Mouse (Mus musculus) urinary bladder, adult 2 months (tissue): Measurements from ENCODE around the gene Gamt. TPM values are rescaled to one million over a fixed set of nuclear protein-coding genes. Genes with fewer than 3 reads are reported as not detected.
"Not testable (repeated sequence)": the region's sequence is repeated elsewhere in the genome, so short reads cannot be mapped to it uniquely, and the experiment has no call there.

Source experiments
- DNase-seq: peaks from one replicate; pipeline ENCODE4 v3.0.0; 2022; ENCODE audit warnings: low spot score
- polyA plus RNA-seq: library from polyadenylated mRNA; depleted of rRNA; stranded (reverse); fragments of >200 nt; gene quantifications from 2 replicates; pipeline ENCODE4 v1.2.3, GENCODE M21; 2012

The Gamt gene
- polyA plus RNA-seq, 1 experiment: 19.0 TPM

DNA sequence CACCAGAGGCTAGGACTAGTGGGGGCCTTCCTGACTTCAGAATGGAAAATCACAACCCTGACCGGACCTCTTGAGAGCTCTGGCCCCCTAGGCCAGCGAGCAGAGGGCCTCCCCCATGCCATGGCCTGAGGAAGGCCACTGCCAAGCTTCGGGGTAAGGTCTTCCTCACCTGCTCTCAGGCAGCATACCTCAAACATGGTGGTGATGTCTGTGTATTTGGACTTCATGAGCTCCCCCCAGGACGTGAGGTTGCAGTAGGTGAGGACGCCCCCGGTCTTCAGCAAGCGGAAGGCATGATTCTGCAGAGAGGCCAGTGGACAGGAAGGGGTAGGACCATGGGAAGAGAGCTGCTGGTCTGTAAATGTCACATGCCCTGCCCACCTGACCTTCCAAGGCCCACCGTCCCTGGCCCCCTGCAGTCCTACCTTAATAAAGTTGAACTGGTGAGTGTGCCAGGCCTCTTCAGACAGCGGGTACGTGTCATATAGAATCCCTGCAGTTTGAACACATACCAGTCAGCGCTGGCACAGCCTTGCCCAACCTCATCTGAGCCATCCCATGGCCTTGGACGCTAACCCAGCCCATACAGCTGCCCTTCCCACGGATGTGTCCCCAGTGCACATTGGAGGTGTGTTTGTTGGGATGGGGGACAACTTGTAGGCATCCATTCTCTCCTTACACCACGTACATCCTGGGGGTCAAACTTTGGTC is 1.9 kb downstream of the Gamt start:
- no peak for DNase-seq

DNA sequence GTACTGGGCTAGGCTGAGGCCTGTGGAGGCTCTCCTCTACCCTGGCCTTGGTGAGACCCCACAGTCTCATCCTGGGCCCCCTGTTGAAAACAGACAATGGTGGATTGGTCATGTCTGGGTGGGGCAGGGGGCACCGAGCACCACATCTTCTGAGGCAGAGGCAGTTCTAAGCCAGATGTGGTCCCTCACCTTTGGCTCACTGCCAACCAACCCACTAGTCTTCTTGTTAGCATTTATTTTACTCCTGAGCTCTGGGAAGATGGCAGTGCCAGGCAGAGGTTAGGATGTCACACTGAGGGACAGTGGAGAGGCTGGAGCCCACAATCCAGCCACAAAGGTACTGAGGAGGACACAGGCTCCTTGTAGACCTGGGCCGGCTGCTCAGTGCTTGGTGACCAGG is 2.9 kb downstream of the Gamt start:
- DNase-seq: no peak

DNA sequence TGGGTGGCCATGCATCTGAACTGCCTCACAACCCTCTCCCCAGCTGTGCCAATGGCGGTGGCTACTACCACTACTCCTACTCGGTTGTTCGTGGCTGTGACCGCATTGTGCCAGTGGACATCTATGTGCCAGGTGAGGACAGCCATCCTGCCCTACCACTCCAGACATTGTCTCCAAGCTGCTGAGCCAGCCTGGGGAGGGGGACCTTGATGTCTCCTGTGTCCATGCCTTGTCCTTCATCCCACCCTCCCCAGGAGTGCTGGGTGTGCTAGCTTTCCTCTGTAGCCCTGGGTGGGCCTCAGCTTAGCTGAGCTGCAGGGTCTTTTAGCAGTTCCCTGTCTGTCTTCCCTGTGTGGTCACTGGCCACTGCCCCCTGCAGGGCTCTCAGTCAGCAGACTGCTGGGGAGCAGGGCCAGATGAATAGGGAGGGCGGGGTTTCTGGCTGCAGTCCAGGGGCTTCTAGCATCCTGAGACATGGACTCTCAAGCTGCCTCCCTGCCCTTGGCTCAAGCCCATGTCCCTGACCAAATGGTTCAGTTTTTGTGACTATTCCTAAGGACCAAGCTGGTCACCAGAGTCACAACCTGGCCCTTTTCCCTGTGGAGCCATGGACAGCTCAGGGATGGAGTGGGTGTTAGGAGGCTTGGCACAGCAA is 4.8 kb downstream of the Gamt start:
- no peak for DNase-seq

DNA sequence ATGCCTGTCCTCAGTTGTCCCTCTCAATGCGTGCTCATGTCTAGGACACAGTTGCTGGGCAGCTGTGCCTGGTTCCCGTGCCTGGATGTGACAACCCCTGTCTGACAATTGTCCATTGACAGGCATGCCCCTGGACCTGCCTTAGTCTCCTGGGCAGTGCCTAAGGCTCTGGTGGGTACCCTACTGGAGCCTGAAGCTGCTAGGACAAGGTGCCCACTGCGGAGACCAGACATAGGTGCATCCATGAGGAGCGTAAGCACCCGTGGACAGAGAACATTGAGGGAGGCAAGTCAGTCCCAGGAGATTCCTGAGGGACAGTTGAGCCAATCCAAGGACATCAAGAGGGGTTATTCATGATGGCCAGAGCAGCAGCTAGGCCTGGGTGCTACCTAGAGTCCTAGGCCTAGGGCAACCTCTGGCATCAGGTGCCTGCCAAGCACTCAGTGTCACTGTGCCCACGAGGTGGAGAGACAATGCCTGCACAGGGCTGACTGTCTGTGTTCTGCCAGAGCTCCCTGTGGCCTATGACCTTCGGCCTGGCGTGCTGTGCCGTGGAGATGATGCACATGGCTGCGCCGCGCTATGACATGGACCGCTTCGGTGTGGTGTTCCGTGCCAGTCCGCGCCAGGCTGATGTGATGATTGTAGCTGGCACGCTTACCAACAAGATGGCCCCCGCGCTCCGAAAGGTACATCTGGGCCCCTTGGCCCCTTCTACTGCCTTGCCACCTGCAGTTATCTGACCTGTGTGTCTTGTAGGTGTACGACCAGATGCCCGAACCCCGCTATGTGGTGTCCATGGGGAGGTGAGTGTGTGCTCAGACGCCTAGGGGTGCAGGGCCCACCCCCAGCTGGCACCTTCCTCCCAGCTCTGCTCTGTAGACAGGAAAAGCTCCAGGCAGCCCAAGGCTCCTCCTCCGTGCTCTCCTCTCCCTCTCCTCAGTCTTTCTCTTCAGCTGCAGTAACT is 6.2 kb downstream of the Gamt start:
- DNase-seq: no peak

DNA sequence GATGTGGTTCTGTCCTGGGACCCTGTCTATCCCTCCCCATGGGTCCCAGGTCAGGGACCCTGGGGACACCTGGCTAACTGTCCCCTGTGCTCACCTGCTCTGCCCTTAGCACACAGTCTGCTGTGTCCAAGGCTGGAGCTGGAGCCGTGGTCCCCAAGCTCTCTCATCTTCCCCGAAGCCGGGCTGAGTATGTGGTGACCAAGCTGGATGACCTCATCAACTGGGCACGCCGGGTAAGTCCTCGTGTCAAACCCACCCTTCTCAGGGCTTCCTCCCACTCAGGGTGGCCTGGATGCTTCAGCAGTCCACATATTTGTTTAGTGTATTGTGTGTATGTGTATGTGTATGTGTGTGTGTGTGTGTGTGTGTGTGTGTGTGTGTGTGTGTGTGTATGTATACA is 7.3 kb downstream of the Gamt start:
- DNase-seq: no peak

DNA sequence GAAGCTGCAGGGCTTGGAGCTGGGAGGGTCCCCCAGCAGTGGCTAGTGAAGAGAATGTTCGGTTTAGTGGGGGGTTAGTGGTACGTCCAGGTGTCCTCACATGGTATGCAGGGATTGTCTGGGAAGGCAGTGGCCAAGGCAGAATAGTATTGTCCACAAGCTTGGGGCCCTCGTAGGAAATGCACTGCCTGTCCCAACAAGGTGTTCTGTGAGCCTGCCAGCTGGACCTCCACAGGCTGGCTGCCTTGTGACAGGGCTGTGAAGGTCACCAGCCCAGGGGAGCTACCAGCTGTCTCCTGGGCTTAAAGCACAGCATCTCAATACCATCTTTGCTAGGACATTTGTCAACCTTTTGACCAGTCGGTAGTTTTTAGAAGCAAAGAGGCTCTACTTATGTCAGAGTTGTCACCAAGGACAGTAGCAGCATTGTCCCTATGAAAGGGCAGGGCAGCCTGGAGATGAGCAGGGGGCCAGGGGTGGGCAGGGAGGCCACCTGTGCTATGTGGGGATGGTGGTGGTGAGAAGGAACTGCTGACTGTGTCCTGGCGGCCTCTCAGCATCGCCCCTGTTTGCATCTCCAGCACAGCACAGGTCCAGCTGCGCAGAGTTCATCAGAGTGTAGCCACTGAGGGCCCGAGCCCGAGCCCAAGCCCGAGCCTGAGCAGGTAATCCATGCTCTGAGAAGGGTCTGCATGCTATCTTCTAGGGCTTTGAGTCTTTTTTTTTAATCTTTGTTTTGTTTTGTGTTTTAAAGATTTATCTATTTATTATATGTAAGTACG is 8.1 kb downstream of the Gamt start:
- DNase-seq: no peak

DNA sequence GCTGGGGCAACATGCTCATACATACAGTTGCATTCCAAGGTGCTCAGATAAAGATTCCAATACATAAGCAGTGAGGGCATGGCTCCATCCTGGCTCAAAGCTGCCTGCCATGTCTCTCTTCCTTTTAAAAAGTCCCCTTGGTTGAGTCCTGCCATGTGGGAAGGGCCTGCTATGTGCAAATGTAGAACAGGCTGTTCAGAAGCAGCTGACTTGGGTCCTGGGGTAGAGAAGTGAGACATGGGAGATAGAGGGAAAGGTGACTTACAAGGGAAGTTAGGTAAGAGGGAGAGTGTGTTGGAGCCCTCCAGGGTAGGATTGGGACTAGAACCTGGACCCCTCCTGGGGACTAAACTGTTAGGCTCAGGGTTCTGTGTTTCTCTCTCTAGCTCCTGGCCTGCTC is 8.8 kb downstream of the Gamt start:
- DNase-seq: no peak

DNA sequence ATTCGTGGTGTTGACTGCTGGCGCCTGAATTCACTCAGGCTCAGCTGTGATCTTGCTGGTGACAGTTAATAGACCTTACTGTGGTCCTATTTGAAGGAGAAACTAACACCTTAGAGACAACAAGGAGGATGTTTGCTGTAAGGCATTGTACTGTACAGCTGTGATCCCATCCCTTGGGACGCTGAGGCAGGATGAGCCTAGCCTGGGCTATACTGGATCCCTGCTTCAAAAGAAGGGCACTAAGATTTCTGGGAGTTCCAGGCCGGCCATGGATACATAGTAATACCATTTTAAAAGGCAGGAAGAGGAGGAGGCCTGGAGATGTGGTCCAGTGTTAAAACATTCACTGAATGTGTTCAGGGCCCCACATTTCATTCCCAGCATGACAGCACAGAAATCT is 10.2 kb downstream of the Gamt start:
- no peak for DNase-seq

DNA sequence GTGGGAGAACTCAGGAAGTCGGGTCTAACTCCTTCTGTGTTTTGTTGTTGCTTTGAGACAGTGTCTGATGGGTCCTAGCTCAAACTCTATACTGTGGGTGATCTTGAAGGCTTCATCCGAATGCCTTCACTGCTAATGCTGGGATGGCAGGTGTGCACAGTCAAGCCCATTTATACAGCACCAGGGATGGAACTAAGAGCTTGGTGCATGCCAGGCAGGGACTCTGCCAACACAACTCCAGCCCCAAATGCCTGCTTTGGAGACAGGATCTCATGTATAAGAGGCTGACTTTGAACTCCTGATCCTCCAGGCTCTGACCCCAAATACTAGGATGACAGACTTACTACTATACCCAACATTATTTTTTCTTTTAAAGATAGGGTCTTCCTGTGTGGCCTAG is 10.8 kb downstream of the Gamt start:
- no peak for DNase-seq

DNA sequence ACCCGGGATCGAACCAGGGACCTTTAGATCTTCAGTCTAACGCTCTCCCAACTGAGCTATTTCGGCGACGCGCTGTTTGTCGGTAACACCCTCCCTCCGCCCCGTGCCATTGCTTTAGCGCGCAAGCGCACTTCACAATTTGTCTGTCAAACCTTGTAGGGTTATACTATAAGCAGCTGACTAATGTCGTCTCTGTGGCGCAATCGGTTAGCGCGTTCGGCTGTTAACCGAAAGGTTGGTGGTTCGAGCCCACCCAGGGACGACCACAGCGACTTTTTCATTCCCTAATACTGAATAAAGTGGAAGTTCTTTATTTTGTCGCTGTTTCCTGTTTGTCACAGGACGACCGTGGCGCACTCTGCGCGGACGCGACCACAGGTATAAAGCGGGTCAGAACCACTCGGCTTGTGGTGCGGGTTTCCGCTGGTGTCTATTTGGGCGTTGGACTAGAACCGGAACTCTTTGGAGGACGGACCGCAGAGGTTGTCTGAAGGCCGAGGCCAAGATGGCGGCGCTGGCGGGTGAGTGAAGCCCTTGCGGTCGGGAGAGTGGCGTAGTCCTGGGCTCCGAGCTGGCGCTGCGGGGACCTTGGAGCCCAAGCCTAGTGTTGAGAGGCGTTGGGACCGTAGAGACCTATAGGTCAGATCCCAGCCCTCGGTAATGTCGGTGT is 11.7 kb downstream of the Gamt start, which contains the start of gene Ndufs7:
Gene Ndufs7 (plus strand): TSS at position 151 of the 670 bp plus-strand sequence.
- DNase-seq: peak; percentile 94

DNA sequence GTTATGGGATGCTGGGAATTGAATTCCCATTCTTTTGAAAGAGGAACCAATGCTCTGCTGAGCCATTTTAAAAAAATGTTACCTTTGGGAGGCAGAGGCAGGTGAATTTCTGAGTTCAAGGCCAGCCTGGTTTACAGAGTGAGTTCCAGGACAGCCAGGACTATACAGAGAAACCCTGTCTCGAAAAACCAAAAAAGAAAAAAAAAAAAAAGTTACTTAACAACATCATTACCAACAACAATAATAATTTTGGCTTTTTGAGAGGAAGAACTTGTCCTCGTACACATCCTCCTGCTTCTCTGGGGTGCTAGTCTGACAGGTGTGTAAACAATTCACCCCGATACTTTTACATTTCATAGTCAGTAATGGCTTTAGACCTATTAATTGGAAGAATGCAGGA is 12.4 kb downstream of the Gamt start:
- not testable (repeated sequence) for DNase-seq

DNA sequence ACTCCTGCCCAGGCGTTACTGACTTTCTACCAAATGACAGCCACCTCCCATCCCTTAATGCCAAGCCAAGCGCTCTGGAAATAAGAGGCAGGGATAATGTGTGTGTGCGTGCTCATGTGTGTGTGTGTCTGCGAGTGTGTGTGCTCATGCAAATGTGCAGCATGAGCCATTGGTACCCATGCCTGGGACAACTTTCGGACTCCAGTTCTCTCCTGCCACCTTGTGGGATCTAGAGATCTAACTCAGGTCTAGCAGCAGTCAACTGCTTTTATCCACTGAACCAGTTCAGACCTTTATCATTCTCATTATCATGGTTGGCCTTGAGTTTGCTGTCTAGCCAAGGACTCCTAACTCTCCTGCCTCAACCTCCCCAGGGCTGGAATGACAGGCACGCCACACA is 13.0 kb downstream of the Gamt start:
- DNase-seq: no peak

DNA sequence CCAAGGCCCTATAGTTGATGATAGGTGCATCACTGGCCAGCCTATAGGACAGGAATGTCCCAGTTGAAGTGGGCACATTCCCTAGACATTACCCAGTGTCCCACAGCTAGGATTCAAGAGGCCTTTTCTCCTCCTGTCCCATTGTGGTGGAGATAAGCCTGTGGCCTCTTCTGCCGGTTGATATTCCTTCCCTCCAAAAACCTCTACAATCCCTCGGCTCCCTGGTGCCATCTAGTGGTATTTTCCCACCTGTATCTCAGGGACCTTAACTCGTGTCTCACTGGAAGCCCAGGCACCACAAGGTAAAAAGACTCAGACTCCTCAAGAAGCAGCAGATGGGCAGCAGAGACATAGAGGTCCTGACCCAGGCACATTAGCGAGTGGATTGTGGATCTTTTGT is 15.2 kb downstream of the Gamt start:
- DNase-seq: no peak

DNA sequence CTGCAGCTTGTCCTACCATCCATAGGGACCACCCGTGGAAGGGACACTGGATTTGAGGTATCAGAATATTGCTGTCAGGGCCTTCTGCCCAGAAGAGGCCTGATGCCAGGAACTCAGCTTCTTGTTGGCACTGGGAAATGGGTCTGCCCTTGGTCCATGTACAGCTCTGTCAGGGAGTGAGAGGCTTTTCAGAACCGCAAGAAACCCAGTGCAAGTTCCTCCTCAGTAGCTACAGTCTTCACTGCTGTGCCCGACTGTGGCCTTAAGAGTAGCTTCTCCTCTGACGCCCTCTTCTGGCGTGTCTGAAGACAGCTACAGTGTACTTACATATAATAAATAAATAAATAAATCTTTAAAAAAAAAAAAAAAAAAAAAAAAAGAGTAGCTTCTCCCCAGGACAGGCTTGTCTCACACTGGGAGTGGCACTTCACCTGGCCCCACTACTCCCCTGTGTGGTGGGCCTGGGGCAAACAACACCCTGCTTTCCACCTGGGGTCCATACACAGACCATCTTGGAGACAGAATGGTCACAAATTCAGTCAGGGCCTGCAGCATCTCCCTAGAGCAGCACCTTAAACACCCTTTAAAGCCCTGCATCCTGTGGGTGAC is 15.9 kb downstream of the Gamt start:
- DNase-seq: no peak

DNA sequence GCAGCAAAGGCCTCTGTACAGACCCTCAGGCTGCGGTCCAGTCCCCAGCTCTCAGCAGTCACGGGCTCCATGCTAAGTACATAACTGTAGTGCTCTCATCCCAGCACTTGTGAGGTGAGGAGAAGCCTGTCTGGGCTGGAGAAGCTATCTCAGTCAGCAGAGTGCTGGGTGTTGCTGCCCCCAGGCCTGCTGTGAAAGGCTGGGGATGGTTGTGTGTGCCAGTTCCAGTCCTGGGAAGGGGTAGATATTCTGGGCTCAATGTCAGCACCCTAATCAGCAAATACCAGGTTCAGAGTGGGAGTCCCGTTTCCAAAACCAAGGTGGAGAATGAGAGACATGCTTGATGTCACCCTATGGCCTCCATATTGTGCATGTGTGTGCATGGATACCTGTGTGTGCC is 18.2 kb downstream of the Gamt start:
- DNase-seq: no peak

DNA sequence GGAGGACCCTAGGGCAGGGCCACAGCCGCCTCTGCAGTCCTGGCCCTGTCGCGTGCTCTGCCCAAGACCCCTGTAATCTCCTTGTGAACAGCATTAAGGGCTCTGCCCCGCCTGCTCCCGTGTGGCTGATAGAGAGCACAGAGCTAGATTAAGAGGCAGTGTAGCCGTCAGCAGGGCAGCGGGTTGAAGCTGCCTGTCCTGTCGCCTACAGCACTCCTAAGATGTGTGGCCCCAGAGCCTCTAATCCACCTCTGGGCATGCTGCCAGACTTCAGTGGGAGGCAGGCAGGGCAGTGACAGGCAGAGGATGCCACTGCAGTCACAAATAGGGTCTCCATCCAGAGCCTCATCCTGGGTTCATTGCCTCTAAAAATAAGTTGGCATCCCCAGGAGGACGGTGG is 18.7 kb downstream of the Gamt start:
- DNase-seq: no peak

DNA sequence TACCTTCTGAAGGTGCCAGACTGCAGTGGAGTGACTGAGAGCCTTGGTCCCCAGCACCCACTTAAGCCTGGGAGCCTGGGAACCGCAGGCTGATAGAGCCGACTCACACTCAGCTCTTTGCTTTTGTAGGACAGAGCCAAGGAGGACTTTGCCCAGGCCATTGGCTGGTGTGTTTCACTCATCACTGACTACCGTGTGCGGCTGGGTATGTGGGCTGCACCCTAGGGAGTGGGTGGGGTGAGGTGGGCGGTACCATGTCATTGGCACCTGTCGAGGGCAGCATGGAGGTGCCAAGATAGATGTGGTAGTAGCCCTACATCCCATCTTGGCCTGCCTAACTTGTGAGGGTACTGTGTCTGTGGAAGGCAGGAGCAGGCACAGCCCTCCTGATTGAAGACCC is 21.0 kb downstream of the Gamt start:
- no peak for DNase-seq

DNA sequence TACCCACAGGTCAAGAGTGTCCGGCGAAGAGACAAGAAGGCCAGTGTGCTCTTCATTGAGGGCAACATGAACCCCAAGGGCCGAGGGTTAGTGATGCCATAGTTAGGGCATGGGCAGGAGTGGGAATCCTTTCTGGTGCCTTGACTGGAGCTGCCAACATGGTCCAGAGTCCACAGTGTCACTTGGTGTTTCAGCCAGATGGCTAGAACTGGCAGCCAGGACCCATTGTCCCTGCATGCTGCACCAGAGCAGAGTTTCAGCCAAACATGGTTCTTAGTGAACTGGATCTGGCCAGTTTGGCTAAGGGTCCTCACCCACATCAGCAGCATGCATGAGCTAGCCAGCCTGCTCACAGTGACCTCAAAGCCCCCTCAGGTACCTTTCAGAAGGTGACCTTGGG is 22.5 kb downstream of the Gamt start:
- no peak for DNase-seq

DNA sequence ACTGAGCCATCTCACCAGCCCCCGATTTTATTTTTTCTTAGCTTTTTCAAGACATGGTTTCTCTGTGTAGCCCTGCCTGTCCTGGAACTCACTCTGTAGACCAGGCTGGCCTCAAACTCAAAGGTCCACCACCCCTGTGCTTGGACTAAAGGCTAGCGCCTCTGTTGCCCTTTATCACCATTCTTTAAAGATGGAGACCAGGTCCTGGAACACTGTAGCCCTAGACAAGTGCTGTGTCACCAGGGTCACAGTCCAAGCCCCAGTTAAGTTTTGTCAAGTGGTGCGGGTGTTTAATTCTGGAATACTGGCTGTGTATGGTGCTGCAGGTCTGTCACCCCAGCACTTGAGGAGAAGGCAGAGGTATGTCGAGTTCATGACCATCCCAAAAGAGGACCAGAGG is 23.8 kb downstream of the Gamt start:
- no peak for DNase-seq

DNA sequence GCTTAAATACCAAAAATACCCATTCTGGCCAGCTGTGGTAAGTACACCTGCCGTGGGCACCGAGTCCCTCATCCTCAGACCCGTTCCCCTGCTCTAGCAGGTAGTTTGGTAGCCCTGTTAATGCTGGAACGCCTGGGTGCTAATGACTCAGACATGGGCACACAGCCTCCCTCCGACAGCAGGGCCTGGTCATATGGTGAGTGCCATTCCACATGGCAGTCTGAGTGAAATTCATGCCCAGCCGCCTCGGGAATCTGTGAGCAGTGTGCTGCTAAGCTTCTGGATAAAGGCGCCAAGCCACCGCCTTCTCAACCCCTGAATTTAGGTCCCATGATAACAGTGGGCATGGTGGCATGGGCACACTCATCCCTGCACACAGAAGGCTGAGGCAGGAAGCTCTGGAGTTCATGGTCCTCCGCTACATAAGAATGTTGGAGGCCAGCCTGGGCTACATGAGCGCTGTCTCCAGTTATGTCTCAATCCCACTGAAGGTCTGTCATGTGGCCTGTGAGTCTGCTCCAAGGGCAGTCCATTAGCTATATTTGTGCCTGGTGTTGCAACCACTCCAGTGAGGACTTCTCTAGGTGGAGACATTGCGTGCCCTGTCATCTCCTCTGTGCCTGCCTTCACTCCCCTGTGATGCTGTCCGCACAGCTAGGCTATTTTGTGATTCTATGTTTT is 24.5 kb downstream of the Gamt start:
- DNase-seq: no peak
